Mouse (Mus musculus) midbrain, embryonic 15.5 days (tissue): ENCODE results near the gene Zfp398. TPM values are rescaled to one million over a fixed set of nuclear protein-coding genes. Genes with fewer than 3 reads are reported as not detected.
A peak's percentile ranks its signal among the peaks of the same experiment; 100 is the strongest.

Experiments
- ATAC-seq: fragments of 200-750 bp; cut with Nextera tagmentation; replicated peaks from 2 replicates; pipeline ENCODE4 v1.8.0; 2017; ENCODE audit warnings: moderate TSS enrichment
- H3K27ac ChIP-seq: fragments of 300-500 bp; sonication (generic); 2 replicates; pipeline ENCODE4 v1.5.1; 2015; ENCODE audit warnings: mild to moderate bottlenecking, inconsistent platforms
- H3K27me3 ChIP-seq: fragments of 300-500 bp; sonication (generic); replicated peaks from 2 replicates; pipeline ENCODE4 v1.6.1; 2015; ENCODE audit warnings: inconsistent platforms
- H3K36me3 ChIP-seq: fragments of 300-500 bp; sonication (generic); replicated peaks from 2 replicates; pipeline ENCODE4 v1.6.1; 2015; ENCODE audit warnings: inconsistent platforms
- H3K4me1 ChIP-seq: fragments of 300-500 bp; sonication (generic); 2 replicates; pipeline ENCODE4 v1.6.1; 2015; ENCODE audit warnings: inconsistent platforms
- H3K4me2 ChIP-seq: fragments of 300-500 bp; sonication (generic); 2 replicates; pipeline ENCODE4 v1.6.1; 2015; ENCODE audit warnings: inconsistent platforms, mild to moderate bottlenecking, moderate library complexity
- H3K4me3 ChIP-seq: fragments of 300-500 bp; sonication (generic); 2 replicates; pipeline ENCODE4 v1.5.1; 2015; ENCODE audit warnings: mild to moderate bottlenecking, inconsistent platforms
- H3K9ac ChIP-seq: fragments of 300-500 bp; sonication (generic); 2 replicates; pipeline ENCODE4 v1.6.1; 2015; ENCODE audit warnings: mild to moderate bottlenecking, inconsistent platforms
- H3K9me3 ChIP-seq: fragments of 300-500 bp; sonication (generic); 2 replicates; pipeline ENCODE4 v1.6.1; 2016; ENCODE audit warnings: inconsistent platforms
- WGBS: fragments of 180-500 bp; shearing (Covaris S2); methylation state at CpG from one replicate; pipeline ENCODE4 v1.1.7; 2015; ENCODE audit warnings: mixed read lengths; 5-methylcytosine and 5-hydroxymethylcytosine counted together
- polyA plus RNA-seq: library from polyadenylated mRNA; unstranded; fragments of >200 nt; fragmentation: Nextera tagmentation; extraction: Ambion mirVana; gene quantifications from 2 replicates; pipeline ENCODE4 v1.2.1, GENCODE M21; 2015

Zfp398 gene
- polyA plus RNA-seq, 1 experiment from 2014 or later, result 22.5 TPM

DNA sequence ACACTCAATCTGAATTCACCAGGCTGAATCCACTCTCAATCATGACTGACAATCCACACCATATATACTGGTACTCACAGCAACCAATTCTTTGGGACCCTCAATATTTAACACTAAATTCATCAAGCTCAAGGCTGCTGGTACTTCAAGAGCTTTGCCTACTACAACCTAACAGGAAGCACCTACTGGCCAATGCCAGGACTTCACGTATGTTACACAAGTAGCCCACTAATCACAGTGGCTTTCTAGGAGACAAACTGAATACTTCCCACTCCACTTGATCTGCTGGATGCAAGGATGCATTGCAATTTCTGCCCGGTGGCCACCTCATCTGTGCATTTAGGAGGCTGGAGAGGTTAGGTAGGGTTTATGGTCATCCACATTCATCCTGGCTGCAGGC, 25.3 kb upstream of the Zfp398 start:
- Histone ChIP-seq H3K27ac (no peak overlapping the region), H3K4me3 (0 out of 2 replicates have a peak overlapping the region, but pooled peaks have one; percentile 2), H3K9ac (0 out of 2 replicates have a peak overlapping the region, but pooled peaks have one; percentile 17), H3K4me2 (0 out of 2 replicates have a peak overlapping the region, but pooled peaks have one; percentile 4), H3K36me3 (peaks cover 18% of the 10 kb centered on the region), H3K4me1 (peaks cover 34% of the 10 kb centered on the region), H3K9me3 (no peaks in the 10 kb centered on the region), H3K27me3 (no peaks in the 10 kb centered on the region)
- ATAC-seq, result no peak
- WGBS, result 89% methylated on average over 2 of the region's 2 CpGs

DNA sequence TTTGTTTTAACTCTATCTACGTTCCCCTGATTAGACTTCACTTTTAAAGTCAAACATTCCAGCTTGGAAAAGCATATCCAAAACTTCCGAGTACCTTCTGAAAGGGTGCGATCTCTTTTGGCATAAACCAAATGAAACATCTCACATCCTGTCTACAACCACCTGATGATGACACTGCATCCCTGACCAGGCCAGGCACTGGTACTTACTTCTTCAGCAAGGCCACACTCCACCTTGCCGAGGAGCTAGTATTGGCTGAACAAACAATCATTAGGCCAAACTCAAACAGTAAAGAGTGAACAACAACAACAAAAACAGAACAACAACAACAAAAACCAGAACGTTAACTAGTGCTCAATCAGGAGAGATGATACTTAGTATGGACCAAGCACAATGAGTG, 24.1 kb upstream of the Zfp398 start:
- no peaks in the 10 kb centered on the region for H3K27me3 ChIP-seq
- H3K4me1 ChIP-seq, result peaks cover 34% of the 10 kb centered on the region
- H3K36me3 ChIP-seq, result peaks cover 7% of the 10 kb centered on the region; the same call in 1 of the 2 replicates
- peak overlapping the region; percentile 69; the same call in 1 of the 2 replicates for H3K9ac ChIP-seq
- H3K4me3 ChIP-seq, result peak overlapping the region; percentile 67
- ATAC-seq, result no peak
- H3K27ac ChIP-seq, result no peak overlapping the region
- H3K9me3 ChIP-seq, result no peaks in the 10 kb centered on the region
- peak overlapping the region; percentile 61 for H3K4me2 ChIP-seq
- WGBS, result 77% methylated on average over 5 of the region's 5 CpGs

DNA sequence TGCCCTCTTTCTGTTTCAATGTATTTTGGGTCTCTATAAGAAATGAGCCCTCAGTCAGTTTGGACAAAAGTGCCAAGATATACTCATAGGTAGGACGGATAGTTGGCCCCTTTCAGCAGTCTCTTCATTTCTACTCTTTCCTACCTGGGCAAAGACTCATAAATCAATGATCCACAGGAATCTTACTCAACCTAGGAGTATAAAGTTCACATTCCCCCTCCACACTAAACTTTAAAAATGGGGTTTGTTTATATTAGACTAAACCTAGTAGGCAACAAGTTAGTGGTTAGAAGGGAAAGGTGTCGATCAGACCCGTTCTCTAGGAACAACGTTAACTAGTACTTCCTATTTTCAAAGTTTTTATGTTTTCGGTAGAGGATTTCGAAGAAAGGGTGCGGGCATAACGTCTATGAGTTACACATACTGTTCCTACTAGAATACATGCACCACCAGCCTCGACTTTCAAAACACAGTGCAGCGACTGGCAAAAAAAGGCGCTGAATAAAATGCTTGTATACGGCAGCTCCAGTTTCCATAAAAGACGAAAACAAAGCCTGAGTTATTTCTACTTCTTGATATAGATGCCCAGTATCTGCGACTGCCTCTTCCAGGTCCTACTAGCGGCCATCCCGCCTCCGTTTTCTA, 23.1 kb upstream of the Zfp398 start:
- ATAC-seq, result no peak
- no peaks in the 10 kb centered on the region for H3K27me3 ChIP-seq
- H3K4me1 ChIP-seq, result peaks cover 34% of the 10 kb centered on the region
- H3K4me3 ChIP-seq, result peak overlapping the region; percentile 67
- peak overlapping the region; percentile 69 for H3K9ac ChIP-seq
- WGBS, result under 1% methylated on average over 17 of the region's 17 CpGs
- H3K9me3 ChIP-seq, result no peaks in the 10 kb centered on the region
- peak overlapping the region; percentile 61 for H3K4me2 ChIP-seq
- peak overlapping the region; percentile 88 for H3K27ac ChIP-seq
- H3K36me3 ChIP-seq, result peaks cover 3% of the 10 kb centered on the region; the same call in 1 of the 2 replicates

DNA sequence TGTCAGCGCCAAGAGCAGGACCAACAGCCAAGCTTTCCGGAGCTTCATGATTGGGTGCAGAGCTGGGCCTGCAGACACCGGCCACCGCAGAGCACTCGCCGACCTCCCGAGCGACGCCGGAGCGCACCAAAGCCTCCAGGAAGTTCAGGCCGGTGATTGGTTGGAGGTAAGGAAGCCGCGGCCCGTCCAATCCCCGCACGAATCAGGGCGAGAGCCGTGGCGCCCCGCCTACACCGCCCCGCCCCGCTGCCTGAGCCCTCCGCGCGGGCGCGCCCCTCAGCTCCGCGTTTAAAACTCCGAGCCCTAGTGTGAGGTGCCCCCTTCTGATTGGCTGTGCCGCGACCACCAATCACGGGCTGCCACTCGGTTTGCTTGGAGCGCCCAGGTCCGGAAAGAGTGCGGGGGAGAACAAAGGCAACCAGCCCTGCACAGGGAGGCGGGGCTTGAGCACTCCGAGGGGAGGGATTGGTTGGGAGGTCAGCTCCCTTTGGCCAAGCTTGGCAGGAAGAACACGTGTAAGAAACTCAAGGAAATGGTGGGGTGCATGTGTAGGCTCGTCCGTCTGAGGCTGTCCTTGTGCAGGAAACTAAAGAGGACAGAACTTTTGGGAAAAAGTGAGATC, 22.1 kb upstream of the Zfp398 start, which contains the start of gene Pdia4:
TSS of gene Pdia4 (minus strand) at position 174 of the 622 bp plus-strand sequence.
- H3K4me3 ChIP-seq, result peak within 1 kb of the TSS; percentile 67
- WGBS, result under 1% methylated on average over 44 of the region's 44 CpGs

DNA sequence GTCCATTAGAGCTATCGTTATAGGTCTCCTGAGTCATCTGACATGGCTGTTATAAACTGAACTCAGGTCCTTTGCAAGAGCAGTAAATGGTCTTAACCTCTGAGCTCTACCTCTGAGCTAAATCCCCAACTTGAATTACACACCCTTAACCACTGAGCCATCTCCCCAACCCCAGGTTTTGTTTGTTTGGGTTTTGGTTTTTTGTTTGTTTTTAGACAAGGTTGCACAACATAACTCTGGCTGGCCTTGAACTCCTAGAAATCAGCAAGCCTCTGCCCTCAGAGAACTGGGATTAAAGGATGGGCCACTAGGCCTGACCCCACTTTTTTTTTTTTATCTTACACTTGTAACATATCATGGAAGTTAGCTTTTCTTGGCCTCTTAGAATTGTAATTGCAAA, 19.3 kb upstream of the Zfp398 start:
- H3K27me3 ChIP-seq, result no peaks in the 10 kb centered on the region
- no peak for ATAC-seq

More for the DNA sequence above, 22.1 kb upstream of the Zfp398 start, which contains the start of gene Pdia4:
- peak within 1 kb of the TSS; percentile 88 for H3K27ac ChIP-seq
- H3K27me3 ChIP-seq, result no peaks in the 10 kb centered on the region
- peak within 1 kb of the TSS; percentile 61 for H3K4me2 ChIP-seq
- no peaks in the 10 kb centered on the region for H3K9me3 ChIP-seq
- peak; percentile 100 for ATAC-seq
- H3K9ac ChIP-seq, result peak within 1 kb of the TSS; percentile 69
- peaks cover 5% of the 10 kb centered on the region; the same call in 1 of the 2 replicates for H3K36me3 ChIP-seq
- H3K4me1 ChIP-seq, result peaks cover 34% of the 10 kb centered on the region

DNA sequence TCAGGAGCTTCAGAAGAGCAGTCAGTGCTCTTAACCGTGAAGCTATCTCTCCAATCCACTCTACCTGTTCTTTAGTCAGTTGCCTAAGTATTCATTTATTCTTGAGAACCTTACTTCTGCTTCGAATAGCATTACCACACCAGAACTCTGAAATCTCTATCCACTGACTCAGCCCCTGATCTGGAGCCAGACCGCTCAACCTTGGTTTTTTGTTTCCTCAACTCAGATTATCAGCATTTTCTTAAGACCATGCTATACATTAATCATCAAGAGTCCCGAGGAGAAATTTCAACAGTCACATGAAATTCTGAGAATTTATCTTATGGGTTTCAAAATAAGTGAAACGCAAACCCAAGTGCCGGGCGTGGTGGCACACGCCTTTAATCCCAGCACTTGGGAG, 16.7 kb upstream of the Zfp398 start:
- no peak overlapping the region for H3K4me3 ChIP-seq
- ATAC-seq, result no peak
- peaks cover 4% of the 10 kb centered on the region for H3K4me1 ChIP-seq
- no peak overlapping the region for H3K9ac ChIP-seq
- no peaks in the 10 kb centered on the region for H3K27me3 ChIP-seq
- H3K27ac ChIP-seq, result no peak overlapping the region
- no peak overlapping the region for H3K4me2 ChIP-seq
- H3K9me3 ChIP-seq, result no peaks in the 10 kb centered on the region
- 92% methylated on average over 8 of the region's 8 CpGs for WGBS
- H3K36me3 ChIP-seq, result peaks cover 43% of the 10 kb centered on the region

More for the DNA sequence above, 19.3 kb upstream of the Zfp398 start:
- 97% methylated on average over 1 of the region's 1 CpGs for WGBS
- Histone ChIP-seq H3K36me3 (peaks cover 28% of the 10 kb centered on the region), H3K27ac (no peak overlapping the region), H3K9me3 (no peaks in the 10 kb centered on the region), H3K4me1 (peaks cover 16% of the 10 kb centered on the region), H3K4me2 (no peak overlapping the region), H3K4me3 (no peak overlapping the region), H3K9ac (no peak overlapping the region)

DNA sequence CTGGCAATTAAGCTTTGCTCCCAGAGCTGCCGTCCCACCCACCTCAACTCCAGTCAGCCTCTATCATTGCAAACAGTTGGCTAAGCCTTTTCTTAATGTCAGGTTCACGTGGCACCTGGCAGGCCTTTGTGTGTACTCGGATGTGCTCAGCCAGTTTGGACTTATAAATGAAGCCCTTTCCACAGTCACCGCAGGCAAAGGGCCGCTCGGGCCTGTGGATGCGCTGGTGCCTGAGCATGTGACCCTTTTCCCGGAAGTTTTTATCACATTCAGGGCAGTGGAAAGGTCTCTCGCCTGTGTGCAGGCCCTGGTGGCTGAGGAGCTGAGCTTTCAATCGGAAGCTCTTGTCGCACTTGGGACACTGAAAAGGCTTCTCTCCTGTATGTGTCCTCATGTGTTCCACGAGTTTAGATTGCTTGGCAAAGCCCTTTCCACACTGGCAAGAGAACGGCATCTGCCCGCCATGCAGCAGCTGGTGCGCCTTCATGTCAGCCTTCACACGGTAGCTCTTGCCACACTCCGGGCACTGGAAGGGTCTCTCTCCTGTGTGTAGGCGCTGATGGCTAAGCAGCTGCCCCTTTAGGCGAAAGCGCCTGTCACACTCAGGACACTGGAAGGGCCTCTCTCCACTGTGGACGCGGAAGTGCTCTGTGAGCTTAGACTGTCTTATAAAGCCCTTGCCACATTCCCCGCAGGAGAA, 15.7 kb upstream of the Zfp398 start:
- H3K36me3 ChIP-seq, result peaks cover 53% of the 10 kb centered on the region
- WGBS, result 92% methylated on average over 23 of the region's 23 CpGs

DNA sequence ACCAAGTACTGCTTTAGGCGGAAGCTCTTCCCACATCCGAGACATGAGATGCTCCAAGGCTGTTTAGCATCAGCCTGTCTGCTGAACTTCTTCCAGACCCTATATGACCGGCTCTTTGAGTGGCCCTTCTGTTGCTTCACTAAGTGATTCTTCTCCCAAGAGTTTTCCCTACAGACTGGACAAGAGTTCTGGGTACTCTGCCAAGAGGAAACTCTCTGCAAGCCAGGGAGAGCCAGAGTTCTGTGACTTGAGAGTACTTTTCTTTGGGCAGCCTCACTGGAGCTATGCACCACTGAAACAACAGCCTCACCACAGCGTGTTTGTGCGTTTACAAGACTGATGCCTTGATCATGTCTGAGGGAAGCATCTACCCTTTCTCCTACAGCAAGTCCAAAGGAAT, 14.2 kb upstream of the Zfp398 start:
- Histone ChIP-seq H3K36me3 (peaks cover 58% of the 10 kb centered on the region), H3K27ac (no peak overlapping the region), H3K4me3 (no peak overlapping the region), H3K27me3 (no peaks in the 10 kb centered on the region), H3K9ac (no peak overlapping the region), H3K9me3 (no peaks in the 10 kb centered on the region), H3K4me2 (no peak overlapping the region), H3K4me1 (no peaks in the 10 kb centered on the region)
- 93% methylated on average over 5 of the region's 5 CpGs for WGBS
- ATAC-seq, result no peak

More for the DNA sequence above, 15.7 kb upstream of the Zfp398 start:
- Histone ChIP-seq H3K4me2 (no peak overlapping the region), H3K4me1 (no peaks in the 10 kb centered on the region), H3K9me3 (no peaks in the 10 kb centered on the region), H3K9ac (no peak overlapping the region), H3K4me3 (no peak overlapping the region), H3K27ac (no peak overlapping the region), H3K27me3 (no peaks in the 10 kb centered on the region)
- no peak for ATAC-seq

DNA sequence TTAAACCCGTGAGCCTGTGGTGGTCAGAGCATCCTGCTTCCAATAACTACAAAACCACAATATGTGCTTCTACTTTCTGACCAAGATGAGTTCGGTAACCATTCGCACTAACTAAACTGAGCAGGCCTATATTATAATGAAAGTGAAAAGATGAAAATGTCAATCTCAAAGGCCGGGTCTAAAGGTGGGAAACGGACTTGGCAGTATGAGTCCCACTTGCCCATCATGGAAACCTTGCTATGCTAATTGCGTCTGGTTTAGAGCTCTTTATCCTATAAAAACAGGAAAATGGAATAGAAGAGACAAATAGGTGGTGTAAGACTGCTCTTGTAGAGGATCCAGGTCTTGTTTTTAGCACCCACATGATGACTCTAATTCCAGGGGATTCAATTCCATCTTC, 13.7 kb upstream of the Zfp398 start:
- Histone ChIP-seq H3K4me3 (no peak overlapping the region), H3K4me1 (no peaks in the 10 kb centered on the region), H3K27ac (no peak overlapping the region), H3K9ac (no peak overlapping the region), H3K9me3 (no peaks in the 10 kb centered on the region), H3K27me3 (no peaks in the 10 kb centered on the region), H3K36me3 (peaks cover 59% of the 10 kb centered on the region), H3K4me2 (no peak overlapping the region)
- ATAC-seq, result no peak
- WGBS, result 94% methylated on average over 6 of the region's 6 CpGs

DNA sequence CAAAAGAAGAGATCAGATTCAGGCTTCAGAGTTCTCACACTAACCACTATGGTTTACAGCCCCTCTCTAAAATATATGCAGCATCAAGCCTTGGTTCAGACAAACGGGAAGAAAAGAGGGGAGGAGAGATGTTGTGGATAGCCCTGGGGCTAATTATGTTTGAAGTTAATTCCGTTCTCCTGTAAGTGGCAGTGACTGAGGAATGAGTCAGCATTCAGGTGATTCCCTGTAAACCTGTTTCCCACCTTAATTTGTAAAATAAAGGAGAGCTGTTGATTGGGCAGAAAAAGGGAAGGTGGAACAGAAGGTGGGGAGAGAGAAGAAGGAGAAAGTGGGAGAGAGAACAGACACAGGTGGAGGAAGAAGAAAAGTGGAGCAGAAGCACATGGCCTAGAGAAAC, 11.2 kb upstream of the Zfp398 start:
- no peak overlapping the region for H3K9ac ChIP-seq
- H3K27me3 ChIP-seq, result no peaks in the 10 kb centered on the region
- H3K36me3 ChIP-seq, result peaks cover 52% of the 10 kb centered on the region
- H3K9me3 ChIP-seq, result no peaks in the 10 kb centered on the region
- H3K4me3 ChIP-seq, result no peak overlapping the region
- WGBS, result 71% methylated on average over 2 of the region's 2 CpGs
- H3K4me2 ChIP-seq, result no peak overlapping the region
- H3K27ac ChIP-seq, result no peak overlapping the region
- peaks cover 7% of the 10 kb centered on the region for H3K4me1 ChIP-seq
- ATAC-seq, result no peak

DNA sequence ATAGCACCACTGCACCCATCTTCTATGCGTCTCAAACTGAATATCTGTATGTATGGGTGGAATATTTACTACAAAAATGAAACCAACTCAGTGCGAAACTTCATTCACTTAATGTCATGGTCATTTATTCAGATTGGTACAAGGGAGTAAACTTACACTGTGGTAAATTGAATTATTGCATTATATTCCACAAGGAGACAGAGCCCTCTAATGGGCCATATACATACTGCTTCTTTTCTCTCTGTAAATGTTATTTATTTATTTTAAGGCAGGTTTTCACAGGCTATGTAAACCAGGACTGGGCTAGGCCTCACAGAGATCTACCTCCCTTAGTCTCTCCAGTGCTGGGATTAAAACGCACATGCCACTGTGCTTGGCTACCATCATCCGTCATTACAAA, 8.0 kb upstream of the Zfp398 start:
- H3K4me3 ChIP-seq, result no peak overlapping the region
- no peaks in the 10 kb centered on the region for H3K27me3 ChIP-seq
- H3K4me2 ChIP-seq, result no peak overlapping the region
- peaks cover 29% of the 10 kb centered on the region for H3K36me3 ChIP-seq
- ATAC-seq, result no peak
- no peak overlapping the region for H3K27ac ChIP-seq
- H3K9ac ChIP-seq, result no peak overlapping the region
- H3K4me1 ChIP-seq, result peaks cover 14% of the 10 kb centered on the region
- H3K9me3 ChIP-seq, result no peaks in the 10 kb centered on the region
- 94% methylated on average over 4 of the region's 4 CpGs for WGBS

DNA sequence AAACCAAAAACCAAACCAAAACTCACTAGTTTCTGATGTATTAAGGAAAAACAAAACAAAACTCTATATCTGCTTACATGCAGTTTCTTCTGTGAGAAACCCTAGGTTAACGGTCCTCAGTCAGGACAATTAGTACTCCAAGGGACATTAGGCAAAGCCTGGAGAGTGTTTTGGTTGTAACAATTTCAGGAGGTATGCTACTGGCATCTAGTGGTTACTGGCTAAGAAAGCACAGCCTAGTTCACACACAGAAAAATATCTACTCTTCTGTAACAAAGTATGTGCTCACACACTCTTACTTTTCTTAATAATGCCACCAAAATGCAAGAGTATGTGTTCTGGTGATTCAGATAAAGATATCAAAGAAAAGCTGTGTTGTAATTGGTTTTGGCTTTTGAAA, 6.5 kb upstream of the Zfp398 start:
- Histone ChIP-seq H3K4me1 (peaks cover 14% of the 10 kb centered on the region), H3K36me3 (peaks cover 17% of the 10 kb centered on the region), H3K9ac (peak overlapping the region; percentile 92; the same call in 1 of the 2 replicates), H3K4me2 (peak overlapping the region; percentile 53), H3K4me3 (peak overlapping the region; percentile 79), H3K27ac (peak overlapping the region; percentile 96; the same call in 1 of the 2 replicates), H3K9me3 (no peaks in the 10 kb centered on the region), H3K27me3 (no peaks in the 10 kb centered on the region)
- WGBS, result 15% methylated on average over 1 of the region's 1 CpGs
- ATAC-seq, result no peak
